Mouse (Mus musculus) lung, postnatal 0 days (tissue): Measurements from ENCODE around the gene Ctu2.

Source experiments
- CTCF ChIP-seq: IDR thresholded peaks from 2 replicates; pipeline ENCODE4 v1.5.1; 2016; ENCODE audit warnings: antibody characterized with exemption, mild to moderate bottlenecking
- EP300 ChIP-seq: IDR thresholded peaks from 2 replicates; pipeline ENCODE4 v1.6.1; 2016; ENCODE audit warnings: antibody characterized with exemption, mild to moderate bottlenecking, control low read depth

DNA sequence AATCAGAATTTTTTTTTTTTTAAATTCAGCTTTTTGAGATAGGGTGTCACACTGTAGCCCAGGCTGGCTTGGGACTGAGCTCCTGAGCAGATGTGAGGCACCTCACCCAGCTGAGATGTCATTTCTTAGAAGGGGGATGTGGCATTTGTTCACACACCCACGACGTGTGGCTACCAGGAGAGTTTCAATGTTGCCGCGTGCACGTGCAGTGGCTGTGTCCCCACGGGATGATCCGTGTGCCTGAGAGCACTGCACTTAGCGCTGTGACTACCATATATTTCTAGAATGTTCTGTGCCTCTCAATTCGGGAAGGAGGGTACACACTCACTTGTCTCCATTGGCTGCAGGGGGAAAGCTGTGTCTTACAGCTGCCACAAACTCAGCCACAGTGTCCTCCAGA lies 39.8 kb upstream of the Ctu2 start:
- TF ChIP-seq CTCF (no peak), EP300 (no peak)
